Mouse (Mus musculus) liver, embryonic 15.5 days (tissue): ENCODE results near the gene Ppp3cb. TPM values are rescaled to one million over a fixed set of nuclear protein-coding genes. Genes with fewer than 3 reads are reported as not detected.
"Not testable (repeated sequence)": the region's sequence is repeated elsewhere in the genome, so short reads cannot be mapped to it uniquely, and the experiment has no call there.

Source experiments
- ATAC-seq: fragments of 200-750 bp; cut with Nextera tagmentation; 2 replicates; pipeline ENCODE4 v1.8.0; 2017; ENCODE audit warnings: moderate number of reproducible peaks, mild to moderate bottlenecking, moderate library complexity; ENCODE audit not compliant: insufficient read depth
- H3K27ac ChIP-seq: fragments of 300-500 bp; sonication (generic); replicated peaks from 2 replicates; pipeline ENCODE4 v1.5.1; 2015; ENCODE audit warnings: mild to moderate bottlenecking, inconsistent platforms
- H3K27me3 ChIP-seq: fragments of 300-500 bp; sonication (generic); 2 replicates; pipeline ENCODE4 v1.6.1; 2015; ENCODE audit warnings: mild to moderate bottlenecking, inconsistent platforms
- H3K36me3 ChIP-seq: fragments of 300-500 bp; sonication (generic); replicated peaks from 2 replicates; pipeline ENCODE4 v1.6.1; 2015; ENCODE audit warnings: moderate library complexity, mild to moderate bottlenecking, inconsistent platforms
- H3K4me1 ChIP-seq: fragments of 300-500 bp; sonication (generic); replicated peaks from 2 replicates; pipeline ENCODE4 v1.6.1; 2015; ENCODE audit warnings: inconsistent platforms
- H3K4me2 ChIP-seq: fragments of 300-500 bp; sonication (generic); 2 replicates; pipeline ENCODE4 v1.6.1; 2015; ENCODE audit warnings: moderate library complexity, mild to moderate bottlenecking, inconsistent platforms
- H3K4me3 ChIP-seq: fragments of 300-500 bp; sonication (generic); replicated peaks from 2 replicates; pipeline ENCODE4 v1.5.1; 2015; ENCODE audit warnings: mild to moderate bottlenecking, inconsistent platforms
- H3K9ac ChIP-seq: fragments of 300-500 bp; sonication (generic); 2 replicates; pipeline ENCODE4 v1.6.1; 2015; ENCODE audit warnings: moderate library complexity, mild to moderate bottlenecking, inconsistent platforms
- H3K9me3 ChIP-seq: fragments of 300-500 bp; sonication (generic); replicated peaks from 2 replicates; pipeline ENCODE4 v1.6.1; 2016; ENCODE audit warnings: inconsistent platforms
- WGBS: fragments of 180-500 bp; shearing (Covaris S2); methylation state at CpG from one replicate; pipeline ENCODE4 v1.1.7; 2015; ENCODE audit warnings: mixed read lengths; ENCODE audit not compliant: insufficient replicate concordance; 5-methylcytosine and 5-hydroxymethylcytosine counted together
- polyA plus RNA-seq: library from polyadenylated mRNA; unstranded; fragments of >200 nt; fragmentation: Nextera tagmentation; extraction: Ambion mirVana; gene quantifications from 2 replicates; pipeline ENCODE4 v1.2.1, GENCODE M21; 2015

The Ppp3cb gene
- 18.2 and 18.3 TPM in 2 replicates for polyA plus RNA-seq

DNA sequence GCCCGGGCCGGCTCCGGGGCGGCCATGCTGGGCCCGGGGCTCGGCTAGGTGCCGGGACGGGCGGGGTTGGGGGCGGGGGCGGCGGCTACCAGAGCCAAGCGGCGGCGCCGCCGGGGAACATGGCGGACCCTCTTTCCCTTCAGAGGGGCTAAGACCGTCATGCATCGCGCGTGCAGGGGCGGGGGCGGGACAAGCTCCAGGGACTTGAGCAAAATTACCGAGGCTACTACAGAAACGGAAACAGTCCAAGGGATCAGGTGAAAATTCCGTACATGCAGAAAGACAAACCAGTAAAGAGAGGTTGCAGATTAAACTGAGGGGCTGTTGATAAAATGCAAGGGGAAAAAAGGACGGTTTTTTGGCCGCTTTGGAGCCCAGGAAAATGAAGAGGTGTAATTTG is at the start of gene Ppp3cb:
Gene Ppp3cb (minus strand): TSS at position 159 of the 400 bp plus-strand sequence.
- under 1% methylated on average over 29 of the region's 29 CpGs for WGBS
- peak; percentile 73 for ATAC-seq
- no peaks in the 10 kb centered on the region for H3K27me3 ChIP-seq

DNA sequence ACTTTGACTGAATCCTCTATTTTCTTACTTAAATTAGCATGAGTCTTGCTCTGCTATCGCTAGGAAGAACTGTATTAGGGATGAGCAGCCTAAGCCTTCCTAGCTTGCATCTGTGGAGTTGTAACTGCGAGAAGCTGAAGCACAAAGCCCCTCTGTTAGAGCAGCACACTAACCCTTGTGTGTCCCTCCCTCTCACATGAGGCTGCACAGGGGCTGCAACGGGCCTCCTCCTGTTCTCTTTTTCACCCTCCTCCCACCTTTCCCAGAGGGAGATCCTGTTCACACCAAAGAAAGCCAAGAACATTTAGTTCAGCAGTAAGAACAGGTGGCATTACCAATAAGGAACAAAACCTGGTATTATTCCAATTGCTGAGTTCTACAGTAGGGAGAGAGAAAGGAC is 49.4 kb upstream of the Ppp3cb start:
- Histone ChIP-seq H3K27me3 (no peaks in the 10 kb centered on the region), H3K9ac (no peak overlapping the region), H3K4me2 (no peak overlapping the region), H3K36me3 (no peaks in the 10 kb centered on the region), H3K4me3 (no peak overlapping the region), H3K27ac (no peak overlapping the region), H3K4me1 (peaks cover 33% of the 10 kb centered on the region), H3K9me3 (no peaks in the 10 kb centered on the region)
- 65% methylated on average over 3 of the region's 3 CpGs for WGBS
- ATAC-seq = no peak

More for the DNA sequence above, at the start of gene Ppp3cb:
- Histone ChIP-seq H3K9me3 (no peaks in the 10 kb centered on the region), H3K4me1 (peaks cover 31% of the 10 kb centered on the region), H3K4me2 (peak within 1 kb of the TSS; percentile 76), H3K9ac (peak within 1 kb of the TSS; percentile 81), H3K27ac (peak within 1 kb of the TSS; percentile 99), H3K36me3 (0 out of 2 replicates have a peak, but pooled peaks cover 2% of the 10 kb centered on the region), H3K4me3 (peak within 1 kb of the TSS; percentile 84)

DNA sequence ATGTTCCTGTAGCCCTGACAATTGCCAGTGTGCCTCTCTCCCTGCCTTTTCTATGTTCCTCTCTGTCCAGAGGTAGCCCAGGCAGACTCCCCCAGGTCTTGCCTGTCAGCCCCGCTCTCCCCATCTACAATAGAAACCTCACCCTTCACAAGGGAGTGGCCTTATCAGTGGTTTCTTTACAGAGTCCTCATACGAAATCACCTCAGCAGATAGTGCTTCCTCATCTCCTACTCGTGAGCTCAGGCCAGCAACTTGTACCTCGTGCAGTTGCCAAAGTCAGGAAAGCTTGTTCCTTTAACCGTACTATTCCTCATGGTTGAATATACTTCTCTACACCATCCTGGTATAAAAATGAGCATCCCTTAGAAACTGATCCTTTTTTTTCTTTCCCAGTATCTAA is 41.1 kb upstream of the Ppp3cb start:
- peaks cover 15% of the 10 kb centered on the region for H3K4me1 ChIP-seq
- H3K4me3 ChIP-seq = no peak overlapping the region
- no peak overlapping the region for H3K4me2 ChIP-seq
- H3K36me3 ChIP-seq = no peaks in the 10 kb centered on the region
- H3K9ac ChIP-seq = no peak overlapping the region
- no peaks in the 10 kb centered on the region for H3K27me3 ChIP-seq
- no peak overlapping the region for H3K27ac ChIP-seq
- 29% methylated on average over 5 of the region's 5 CpGs for WGBS
- H3K9me3 ChIP-seq = no peaks in the 10 kb centered on the region
- ATAC-seq = peak; percentile 66

DNA sequence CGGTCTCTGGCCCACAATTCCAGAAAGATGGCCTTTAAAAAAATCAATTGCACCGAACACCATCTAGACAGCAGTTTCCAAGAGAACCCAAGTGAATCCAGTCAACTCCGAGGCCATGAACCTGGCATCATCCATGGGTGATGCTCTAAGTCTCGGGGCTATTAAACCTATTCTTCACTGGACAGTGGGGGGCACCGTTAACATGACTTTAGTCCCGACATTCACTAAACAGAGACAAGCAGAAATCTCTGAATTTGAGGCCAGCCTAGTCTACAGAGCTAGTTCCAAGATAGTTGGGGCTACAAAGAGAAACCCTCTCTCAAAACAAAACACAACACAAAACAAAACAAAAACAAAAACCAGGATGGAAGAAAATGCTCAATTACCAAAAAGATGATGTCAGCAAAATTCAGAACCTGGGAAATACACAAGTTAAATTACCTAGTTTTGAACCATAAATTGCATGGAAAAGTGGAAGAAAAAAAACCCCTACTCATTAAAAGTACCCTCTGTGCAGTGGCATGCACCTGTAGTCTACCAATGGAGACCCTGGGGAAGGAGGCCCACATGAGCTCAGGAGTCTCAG is 32.5 kb upstream of the Ppp3cb start:
- Histone ChIP-seq H3K27ac (no peak overlapping the region), H3K27me3 (no peaks in the 10 kb centered on the region), H3K9ac (no peak overlapping the region), H3K9me3 (no peaks in the 10 kb centered on the region), H3K4me2 (no peak overlapping the region), H3K4me3 (no peak overlapping the region), H3K36me3 (no peaks in the 10 kb centered on the region), H3K4me1 (no peaks in the 10 kb centered on the region)
- ATAC-seq = no peak
- WGBS = 64% methylated on average over 6 of the region's 6 CpGs

DNA sequence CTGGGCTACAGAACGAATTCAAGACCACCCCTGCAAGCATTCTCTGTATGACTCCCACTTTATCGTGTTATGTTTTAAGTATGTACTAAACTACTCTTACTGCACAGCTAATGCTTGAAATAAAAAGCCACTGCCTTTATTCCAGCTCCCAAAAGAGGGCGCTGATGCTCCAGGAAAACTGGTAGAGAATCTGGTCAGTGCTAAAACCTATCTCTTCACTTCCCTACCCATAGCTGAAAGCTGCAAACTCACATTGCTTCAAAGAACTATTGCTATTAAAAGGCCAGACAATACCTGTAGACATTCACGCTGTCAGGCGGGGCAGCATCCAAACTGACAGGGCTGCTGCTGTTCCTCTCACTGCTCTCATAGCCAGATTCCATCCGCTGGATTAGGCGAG is 29.8 kb upstream of the Ppp3cb start:
- no peak for ATAC-seq
- Histone ChIP-seq H3K9me3 (no peaks in the 10 kb centered on the region), H3K27me3 (no peaks in the 10 kb centered on the region), H3K36me3 (no peaks in the 10 kb centered on the region), H3K4me3 (no peak overlapping the region), H3K4me1 (no peaks in the 10 kb centered on the region), H3K9ac (no peak overlapping the region), H3K4me2 (no peak overlapping the region), H3K27ac (no peak overlapping the region)
- WGBS = 43% methylated on average over 7 of the region's 7 CpGs

DNA sequence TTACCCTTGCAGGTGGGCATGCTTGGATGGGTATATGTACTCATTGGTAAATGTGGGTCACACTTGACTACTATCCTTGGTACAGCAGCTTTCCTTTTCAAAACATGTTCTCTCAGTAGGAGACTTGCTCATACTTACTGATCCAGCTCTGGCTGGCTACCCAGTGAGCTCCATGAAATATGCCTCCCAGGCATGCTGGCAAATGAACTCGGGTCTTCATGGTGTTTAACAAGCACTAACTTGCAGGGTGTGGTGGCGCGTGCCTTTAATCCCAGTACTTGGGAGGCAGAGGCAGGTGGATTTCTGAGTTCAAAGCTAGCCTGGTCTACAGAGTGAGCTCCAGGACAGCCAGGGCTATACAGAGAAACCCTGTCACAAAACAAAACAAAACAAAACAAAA is 26.8 kb upstream of the Ppp3cb start:
- not testable (repeated sequence) for H3K27me3 ChIP-seq
- 82% methylated on average over 3 of the region's 3 CpGs for WGBS

DNA sequence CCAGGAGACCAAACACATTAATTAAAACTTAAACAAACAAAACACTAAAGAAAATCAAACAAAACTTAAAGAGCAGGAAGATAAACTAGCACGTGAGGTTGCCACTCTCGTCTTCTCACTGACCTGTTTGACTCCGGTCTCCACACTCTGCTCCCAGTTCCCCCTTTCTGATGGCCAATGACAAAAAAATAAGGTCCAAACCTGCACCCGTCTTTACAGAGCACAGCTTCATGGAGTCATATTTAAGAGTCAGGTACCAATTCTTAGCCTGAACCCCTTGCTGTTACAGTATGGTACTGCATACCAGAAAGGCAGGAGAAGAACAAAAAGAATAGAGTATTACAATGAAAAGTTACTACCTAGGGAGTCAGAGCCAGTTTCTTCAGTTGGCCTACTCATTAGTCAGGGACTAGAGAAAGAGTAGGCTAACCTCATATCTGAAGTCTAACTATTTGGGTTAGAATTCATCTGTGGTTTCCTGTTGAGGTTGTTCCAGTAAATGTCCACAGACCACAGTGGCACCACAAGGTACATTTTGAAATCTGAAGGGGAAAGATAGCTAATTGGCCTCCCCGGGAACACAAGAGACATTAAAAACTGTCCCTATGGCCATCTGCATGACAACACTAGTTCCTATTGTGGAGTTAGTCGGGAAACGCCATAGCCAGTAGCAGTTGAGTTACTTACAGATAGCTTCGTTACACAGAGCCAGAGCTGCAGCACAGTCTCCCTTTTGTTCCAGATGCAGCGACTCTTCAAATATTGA is 19.1 kb upstream of the Ppp3cb start:
- H3K4me3 ChIP-seq = no peak overlapping the region
- peaks cover 7% of the 10 kb centered on the region; the same call in 1 of the 2 replicates for H3K36me3 ChIP-seq
- H3K4me2 ChIP-seq = no peak overlapping the region
- no peak overlapping the region for H3K27ac ChIP-seq
- H3K4me1 ChIP-seq = no peaks in the 10 kb centered on the region
- WGBS = 13% methylated on average over 9 of the region's 9 CpGs
- no peak for ATAC-seq
- H3K9me3 ChIP-seq = no peaks in the 10 kb centered on the region
- no peak overlapping the region for H3K9ac ChIP-seq
- no peaks in the 10 kb centered on the region for H3K27me3 ChIP-seq

More for the DNA sequence above, 26.8 kb upstream of the Ppp3cb start:
- H3K36me3 ChIP-seq, H3K4me3 ChIP-seq, H3K4me1 ChIP-seq, H3K4me2 ChIP-seq, H3K27ac ChIP-seq, ATAC-seq, H3K9me3 ChIP-seq, H3K9ac ChIP-seq: not testable (repeated sequence)

DNA sequence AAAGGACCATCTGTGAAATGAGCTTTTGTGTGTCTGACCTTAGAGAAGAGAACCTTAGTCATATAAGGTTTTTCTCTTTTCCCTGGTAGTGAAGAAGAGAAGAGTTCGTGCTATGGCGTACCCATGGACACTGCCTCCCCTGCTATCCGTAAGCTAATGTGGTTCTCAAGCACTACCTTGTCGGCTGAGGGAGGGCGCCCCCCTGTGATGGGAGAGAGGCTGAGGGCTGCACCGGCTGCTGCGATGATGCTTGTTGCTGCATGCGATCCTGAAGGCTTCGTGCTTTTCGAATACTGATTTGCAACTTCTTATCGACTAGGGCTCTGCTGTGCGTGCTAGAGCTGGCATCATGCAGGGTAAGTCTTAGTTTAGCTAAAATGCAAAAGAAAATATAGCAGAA is 18.3 kb upstream of the Ppp3cb start:
- no peak for ATAC-seq
- H3K27ac ChIP-seq = no peak overlapping the region
- no peaks in the 10 kb centered on the region for H3K4me1 ChIP-seq
- H3K36me3 ChIP-seq = peaks cover 7% of the 10 kb centered on the region; the same call in 1 of the 2 replicates
- no peak overlapping the region for H3K9ac ChIP-seq
- no peaks in the 10 kb centered on the region for H3K9me3 ChIP-seq
- no peak overlapping the region for H3K4me3 ChIP-seq
- 60% methylated on average over 12 of the region's 12 CpGs for WGBS
- no peaks in the 10 kb centered on the region for H3K27me3 ChIP-seq
- H3K4me2 ChIP-seq = no peak overlapping the region

DNA sequence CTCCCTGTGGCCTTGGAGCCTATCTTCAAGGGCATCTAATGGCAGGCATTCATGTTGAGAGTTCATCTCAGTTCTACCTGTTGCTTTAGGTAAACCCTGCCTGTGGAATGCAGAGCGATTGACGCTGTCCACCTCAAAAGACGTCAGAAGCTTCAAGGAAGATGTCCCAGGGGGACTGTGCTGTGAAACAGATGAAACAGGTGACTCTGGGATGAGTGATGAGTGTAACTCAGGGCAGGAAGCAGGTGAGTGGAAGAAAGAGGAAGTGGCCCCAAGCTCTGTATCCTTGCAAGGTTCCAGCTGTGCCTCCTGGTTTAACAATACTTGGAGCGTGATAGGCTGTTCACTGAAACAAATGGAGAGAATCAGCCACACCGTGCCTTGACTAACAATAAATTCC is 15.5 kb upstream of the Ppp3cb start:
- Histone ChIP-seq H3K4me3 (no peak overlapping the region), H3K27me3 (no peaks in the 10 kb centered on the region), H3K36me3 (peaks cover 7% of the 10 kb centered on the region; the same call in 1 of the 2 replicates), H3K4me1 (no peaks in the 10 kb centered on the region), H3K9me3 (no peaks in the 10 kb centered on the region), H3K27ac (no peak overlapping the region), H3K9ac (no peak overlapping the region), H3K4me2 (no peak overlapping the region)
- ATAC-seq = no peak
- WGBS = 71% methylated on average over 5 of the region's 5 CpGs

DNA sequence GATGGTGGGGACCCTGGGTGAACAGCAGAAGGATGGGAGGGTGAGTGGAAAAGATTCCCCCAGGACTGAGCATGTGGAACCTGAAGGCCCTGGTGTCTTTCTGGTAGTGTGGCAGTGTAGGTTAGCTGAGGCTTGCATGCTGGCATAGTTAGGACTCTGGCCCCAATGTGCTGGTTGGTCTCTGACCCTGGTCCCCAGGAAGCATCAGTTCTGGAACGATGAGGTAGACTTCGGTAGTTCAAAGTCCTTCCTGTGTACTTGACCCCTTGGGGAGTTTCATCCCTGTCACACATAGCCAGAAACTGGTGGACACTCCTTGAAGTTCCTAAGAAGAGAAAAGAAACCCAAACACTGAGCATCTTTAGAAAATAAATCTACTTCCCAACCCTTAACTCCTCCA is 3.8 kb upstream of the Ppp3cb start:
- Histone ChIP-seq H3K4me1 (peaks cover 13% of the 10 kb centered on the region), H3K4me2 (no peak overlapping the region), H3K4me3 (no peak overlapping the region), H3K36me3 (no peaks in the 10 kb centered on the region), H3K27me3 (no peaks in the 10 kb centered on the region), H3K9me3 (no peaks in the 10 kb centered on the region), H3K27ac (no peak overlapping the region), H3K9ac (no peak overlapping the region)
- 71% methylated on average over 2 of the region's 2 CpGs for WGBS
- no peak for ATAC-seq

DNA sequence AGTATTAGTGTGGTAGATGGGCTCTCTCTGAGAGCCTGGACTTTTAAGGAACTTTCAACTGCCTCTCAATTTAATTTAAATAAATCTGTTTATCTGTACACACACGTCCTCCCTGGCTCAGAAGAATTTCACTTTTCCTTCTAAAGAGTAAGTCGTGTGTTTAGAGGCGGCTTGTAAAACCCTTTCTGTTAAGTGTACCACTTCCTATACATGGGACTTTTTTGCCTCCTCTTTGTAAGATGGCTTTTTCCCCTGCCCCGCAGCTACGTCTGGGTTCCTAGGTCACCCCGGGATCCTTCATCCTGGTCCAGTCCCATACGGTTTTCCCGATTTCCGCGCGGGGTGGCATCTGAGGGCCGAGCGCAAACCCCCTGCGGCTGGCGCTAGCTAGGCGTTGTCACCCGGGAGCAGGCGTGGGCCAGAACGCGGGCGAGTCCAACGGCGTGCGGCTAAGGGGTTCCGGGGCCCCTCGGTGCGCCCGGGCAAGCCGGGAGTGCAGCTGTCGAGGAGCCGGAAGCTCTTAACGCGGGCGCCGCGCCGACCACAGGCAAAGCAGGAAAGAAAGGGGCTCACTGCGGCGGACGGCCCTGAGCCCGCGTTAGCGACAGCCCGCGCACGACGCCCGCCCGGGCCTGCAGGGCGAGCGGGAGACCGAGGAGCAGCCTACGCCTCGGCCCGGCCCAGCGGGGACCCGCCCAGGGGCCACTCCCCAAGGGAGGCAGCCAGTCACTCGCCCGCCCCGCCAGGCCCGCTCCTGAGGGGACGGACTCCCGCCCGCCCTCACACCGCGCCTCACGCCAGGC is 643 bp downstream of the Ppp3cb start:
- WGBS = under 1% methylated on average over 67 of the region's 67 CpGs
- peaks cover 31% of the 10 kb centered on the region for H3K4me1 ChIP-seq
- peak overlapping the region; percentile 81 for H3K9ac ChIP-seq
- peak overlapping the region; percentile 84 for H3K4me3 ChIP-seq
- H3K36me3 ChIP-seq = 0 out of 2 replicates have a peak, but pooled peaks cover 2% of the 10 kb centered on the region
- ATAC-seq = peak; percentile 99
- no peaks in the 10 kb centered on the region for H3K9me3 ChIP-seq
- peak overlapping the region; percentile 76 for H3K4me2 ChIP-seq
- H3K27me3 ChIP-seq = no peaks in the 10 kb centered on the region
- H3K27ac ChIP-seq = peak overlapping the region; percentile 99
